Mouse (Mus musculus): ENCODE results near the gene Bag5. TPM values are rescaled to one million over a fixed set of nuclear protein-coding genes. Genes with fewer than 3 reads are reported as not detected.
"Not testable (repeated sequence)": the region's sequence is repeated elsewhere in the genome, so short reads cannot be mapped to it uniquely, and the experiment has no call there.

The Bag5 gene
- polyA plus RNA-seq, 1 experiment, result 32.8 TPM

DNA sequence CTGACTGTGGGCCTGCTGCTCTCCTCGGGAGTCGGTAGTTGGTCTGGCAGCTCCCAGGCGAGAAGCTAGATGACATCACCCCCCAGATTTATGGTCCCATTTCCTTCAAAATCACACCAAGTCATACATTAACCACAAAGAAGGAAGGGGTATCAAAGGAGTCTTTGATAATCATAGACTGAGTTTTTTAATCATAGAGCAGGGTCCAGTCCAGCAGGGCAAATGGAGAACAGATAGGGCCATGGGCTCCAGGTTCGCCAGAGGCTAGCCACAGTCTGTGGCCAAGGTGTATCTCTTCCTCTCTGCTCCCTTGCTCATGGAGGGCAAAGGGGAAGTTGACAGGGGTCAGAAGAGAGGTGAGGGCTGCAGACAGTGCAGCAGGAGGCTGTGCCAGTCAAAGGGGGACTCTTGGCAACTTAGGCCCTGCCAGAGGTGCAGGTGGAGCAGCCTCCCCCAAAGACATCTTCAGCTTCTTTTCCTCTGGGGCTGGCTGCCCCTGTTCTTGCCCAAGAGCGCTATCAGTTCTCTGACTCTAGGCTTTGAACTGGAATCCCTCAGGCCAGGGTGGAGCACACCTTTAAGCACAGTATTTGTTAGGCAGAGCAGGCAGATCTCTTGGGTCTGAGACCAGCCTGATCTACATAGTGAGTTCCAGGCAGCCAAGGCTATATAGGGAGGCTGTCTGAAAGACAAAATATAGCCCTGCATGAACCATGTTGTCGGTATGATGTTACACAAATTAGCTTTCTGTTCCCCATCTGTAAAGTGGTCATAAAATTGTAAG is 37.1 kb downstream of the Bag5 start:
- no peak for DNase-seq (ENCODE audit: low spot score)

- no peak for DNase-seq (ENCODE audit: low spot score)
Observed at GRCm38 (mm10) chr12:111674850-111675486, 38.1 kb downstream of the Bag5 start.

DNA sequence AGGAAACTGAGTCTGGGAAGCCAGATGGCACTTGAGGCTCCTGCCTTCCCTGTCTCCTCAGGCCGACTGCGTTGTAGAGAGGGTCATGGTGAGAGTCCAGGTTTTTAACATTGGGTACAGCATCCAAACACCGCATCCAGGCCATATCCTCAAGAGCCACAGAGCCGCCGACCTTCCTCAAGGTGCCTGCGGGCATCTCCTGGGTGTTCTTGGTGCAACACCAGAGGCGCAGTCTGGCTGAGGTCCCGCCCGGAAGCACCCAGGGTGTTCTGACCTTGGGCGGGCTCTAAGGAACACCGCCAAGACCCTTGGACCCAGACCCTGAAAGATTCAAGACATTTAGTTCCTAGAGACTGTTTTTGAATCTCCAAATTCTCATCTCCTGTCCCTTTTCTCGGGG is 40.5 kb downstream of the Bag5 start:
- DNase-seq (ENCODE audit: low spot score), result no peak

DNA sequence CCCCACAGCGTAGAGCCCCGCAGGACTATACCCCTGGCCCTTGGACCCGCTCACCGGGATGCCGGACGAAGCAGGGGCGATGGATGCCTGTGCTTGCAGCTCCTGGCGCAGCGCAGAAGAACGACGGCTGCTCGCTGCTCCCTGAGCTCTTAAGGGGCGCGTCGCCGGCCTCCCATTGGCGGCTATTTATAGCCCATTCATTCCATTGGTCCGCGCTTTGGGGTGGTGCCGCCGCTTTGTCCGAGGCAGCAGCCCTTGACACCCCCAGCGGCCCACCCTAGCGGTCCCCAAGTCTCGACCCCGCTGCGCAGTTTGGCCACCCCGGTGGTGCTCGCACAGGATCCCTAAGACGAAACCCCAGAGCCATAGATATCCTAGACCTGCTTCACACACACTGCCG is 40.9 kb downstream of the Bag5 start, which contains the start of gene Ckb:
Gene Ckb (minus strand): TSS at position 163 of the 400 bp plus-strand sequence.
- peak; percentile 63 for DNase-seq (ENCODE audit: low spot score)

GRCm38 (mm10) chr12:111671431-111671902 is 41.6 kb downstream of the Bag5 start:
- no peak for DNase-seq (ENCODE audit: low spot score)

DNA sequence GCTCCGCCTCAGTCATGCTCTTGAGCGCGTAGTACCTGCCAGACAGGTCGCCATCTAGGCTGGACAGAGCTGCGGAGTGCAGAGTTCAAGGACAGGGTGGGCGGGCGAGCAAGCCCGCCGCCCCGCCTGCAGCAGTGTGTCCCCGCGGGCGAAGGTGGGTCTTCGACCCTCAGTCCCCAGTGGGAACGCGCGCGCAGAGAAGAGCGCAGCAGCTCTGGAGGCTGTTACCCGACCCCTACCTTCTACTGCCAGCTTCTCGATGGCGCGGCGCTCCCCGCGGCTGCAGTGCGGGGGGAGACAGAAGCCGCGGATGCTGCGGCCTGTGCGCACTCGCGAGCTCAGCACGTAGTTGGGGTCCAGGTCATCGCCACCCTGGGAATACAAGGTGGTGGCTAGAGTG is 42.1 kb downstream of the Bag5 start:
- no peak for DNase-seq (ENCODE audit: low spot score)

DNA sequence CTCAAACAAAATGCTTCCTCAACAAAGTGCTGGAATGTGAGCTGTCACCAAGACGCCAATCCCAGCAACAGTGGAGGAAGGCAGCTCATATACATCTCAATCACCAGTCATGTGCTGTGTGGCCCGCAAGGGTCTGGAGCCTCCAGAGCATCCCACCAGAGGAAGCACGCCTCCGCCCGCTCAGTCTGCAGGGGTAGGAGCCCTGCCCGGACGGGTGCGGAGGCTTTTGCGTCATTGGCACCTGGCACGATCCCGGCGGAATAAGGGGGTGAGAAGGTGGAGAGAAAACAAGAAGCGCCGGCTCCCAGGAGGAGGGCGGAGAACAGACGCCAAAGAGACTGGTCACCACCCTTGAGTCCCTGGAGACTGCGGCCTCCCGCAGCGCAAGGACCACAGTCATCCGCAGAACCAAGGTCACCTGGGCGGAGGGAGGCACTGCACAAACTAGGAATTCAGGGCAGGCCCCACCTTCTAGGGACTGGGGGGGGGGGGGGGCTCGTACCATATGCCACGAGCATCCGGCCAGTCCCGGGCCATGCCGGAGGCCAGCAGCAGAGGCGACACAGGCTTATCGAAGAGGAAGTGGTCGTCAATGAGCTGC is 42.6 kb downstream of the Bag5 start:
- peak; percentile 47 for DNase-seq (ENCODE audit: low spot score)

DNA sequence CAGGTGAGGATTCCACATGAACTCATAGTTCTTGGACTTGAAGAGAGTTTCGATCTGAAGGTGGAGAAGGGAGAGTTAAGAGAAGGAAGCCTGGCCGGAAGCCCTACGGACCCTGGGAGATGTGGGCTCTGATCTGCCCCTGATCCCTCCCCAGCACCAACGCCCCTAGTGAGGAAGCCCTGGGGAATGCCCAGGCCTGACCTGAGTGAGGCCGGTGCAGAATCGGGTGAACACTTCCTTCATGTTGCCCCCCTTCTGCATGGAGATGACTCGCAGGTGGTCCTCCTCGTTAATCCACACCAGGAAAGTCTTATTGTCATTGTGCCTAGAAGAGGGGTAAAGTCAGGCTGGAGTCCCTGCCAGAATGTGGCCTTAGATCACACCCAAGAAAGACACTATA is 43.1 kb downstream of the Bag5 start:
- DNase-seq (ENCODE audit: low spot score), result no peak

DNA sequence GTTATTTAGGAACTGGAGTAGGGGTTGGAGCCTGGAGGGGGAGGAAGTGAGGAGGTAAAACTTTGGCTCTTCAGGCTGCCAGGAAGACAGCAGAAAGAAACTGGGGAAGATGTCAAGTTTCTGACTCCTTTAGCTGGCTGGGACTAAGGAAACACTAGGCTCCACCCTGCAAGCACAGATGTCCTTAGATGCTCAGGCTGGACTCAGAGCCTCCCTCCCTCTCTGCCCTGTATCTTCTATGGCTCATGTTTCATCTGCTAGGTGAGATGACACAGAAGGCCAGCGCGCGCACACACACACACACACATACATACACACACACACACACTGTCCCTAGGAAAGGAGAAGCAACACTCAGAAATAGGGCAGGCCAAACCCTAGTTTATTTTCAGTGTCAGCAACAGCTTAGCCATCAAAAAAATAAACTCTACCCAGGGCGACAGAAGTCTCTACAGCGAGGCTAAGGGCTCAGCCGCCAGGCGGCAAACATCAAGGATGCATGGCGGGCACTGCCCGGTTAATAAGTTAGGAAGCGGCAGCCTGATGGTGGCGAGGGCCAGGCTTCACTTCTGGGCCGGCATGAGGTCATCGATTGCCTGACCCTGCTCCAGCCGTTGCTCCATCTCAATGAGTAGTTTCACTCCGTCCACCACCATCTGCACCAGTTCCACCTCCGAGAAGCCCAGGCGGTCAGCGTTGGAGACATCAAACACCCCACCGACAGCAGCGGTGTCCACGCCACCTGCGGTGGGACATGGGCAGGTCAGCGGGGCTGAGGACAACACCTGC is 43.9 kb downstream of the Bag5 start:
- no peak for DNase-seq (ENCODE audit: low spot score)

- peak; percentile 90 for DNase-seq (ENCODE audit: low spot score)
Observed at GRCm38 (mm10) chr12:111668457-111668912, 44.6 kb downstream of the Bag5 start.

DNA sequence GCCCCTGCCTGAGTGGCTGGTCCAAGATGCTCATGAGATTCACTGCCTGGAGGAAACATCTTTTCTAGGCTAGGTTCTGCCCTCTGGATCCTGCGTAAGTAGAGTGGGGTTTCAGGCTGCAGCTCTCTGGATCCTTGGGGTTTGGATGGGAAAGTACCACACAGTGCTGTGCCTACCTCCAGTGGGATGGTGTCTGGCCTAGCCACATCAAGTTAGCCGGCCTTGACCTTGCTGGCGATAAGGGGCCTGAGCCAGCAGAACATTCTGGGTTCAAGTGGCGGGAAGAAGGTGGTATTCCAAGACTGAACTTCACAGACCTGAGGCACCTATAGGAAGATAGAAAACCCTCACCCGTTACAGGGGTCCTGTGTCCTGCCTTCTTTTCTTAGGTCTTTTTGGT is 45.6 kb downstream of the Bag5 start:
- no peak for DNase-seq (ENCODE audit: low spot score)

GRCm38 (mm10) chr12:111666380-111666779 is 46.7 kb downstream of the Bag5 start:
- DNase-seq (ENCODE audit: low spot score), result no peak

GRCm38 (mm10) chr12:111665041-111665880 is 47.8 kb downstream of the Bag5 start:
- no peak for DNase-seq (ENCODE audit: low spot score)

- no peak for DNase-seq (ENCODE audit: low spot score)
Observed at GRCm38 (mm10) chr12:111664144-111664634, 48.9 kb downstream of the Bag5 start.

DNA sequence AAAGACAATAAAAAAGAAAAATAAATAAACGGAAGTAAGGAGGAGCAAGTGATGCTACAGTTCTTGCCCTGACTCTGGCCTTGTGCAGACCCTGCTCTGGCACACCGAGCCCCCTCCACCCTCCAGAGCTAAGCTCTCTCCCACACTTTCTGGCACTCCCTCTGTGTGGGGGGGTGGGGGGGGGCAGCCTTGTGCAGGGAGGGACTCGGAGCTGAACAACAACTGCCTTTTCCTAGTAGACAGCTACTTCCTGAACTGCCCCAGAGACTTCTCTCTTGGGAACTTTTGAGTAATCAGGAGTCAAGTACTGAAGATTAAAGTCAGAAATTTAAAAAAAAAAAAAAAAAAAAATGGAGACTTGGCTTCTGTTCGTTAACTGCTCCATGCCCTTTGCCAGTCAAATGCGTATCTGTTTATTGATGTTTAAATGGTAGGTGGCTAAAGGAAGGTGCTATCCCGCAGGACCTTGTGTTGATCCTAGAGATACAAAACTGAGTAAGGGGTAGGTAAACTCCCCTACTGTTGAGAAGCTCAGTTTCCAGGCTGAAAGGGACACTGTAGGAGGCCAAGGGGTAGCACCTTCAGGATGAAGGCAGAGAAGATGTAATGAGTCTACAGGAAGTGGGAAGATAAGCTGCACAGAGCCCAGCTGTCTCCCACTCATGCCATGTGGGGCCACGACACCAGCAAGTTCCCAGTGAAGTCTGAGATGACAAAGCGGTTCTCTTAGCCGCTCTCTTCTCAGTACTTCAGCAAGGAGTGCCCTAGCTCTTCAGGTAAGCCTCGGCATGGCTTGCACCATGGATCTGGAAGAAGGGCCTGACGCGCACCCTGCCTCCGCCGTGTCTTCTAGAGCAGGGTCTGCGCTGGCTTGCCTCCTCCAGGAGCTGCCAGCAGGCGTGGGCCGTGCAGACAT is 49.6 kb downstream of the Bag5 start:
- DNase-seq (ENCODE audit: low spot score), result no peak

GRCm38 (mm10) chr12:111661554-111661953 is 51.5 kb downstream of the Bag5 start:
- not testable (repeated sequence) for DNase-seq (ENCODE audit: low spot score)

DNA sequence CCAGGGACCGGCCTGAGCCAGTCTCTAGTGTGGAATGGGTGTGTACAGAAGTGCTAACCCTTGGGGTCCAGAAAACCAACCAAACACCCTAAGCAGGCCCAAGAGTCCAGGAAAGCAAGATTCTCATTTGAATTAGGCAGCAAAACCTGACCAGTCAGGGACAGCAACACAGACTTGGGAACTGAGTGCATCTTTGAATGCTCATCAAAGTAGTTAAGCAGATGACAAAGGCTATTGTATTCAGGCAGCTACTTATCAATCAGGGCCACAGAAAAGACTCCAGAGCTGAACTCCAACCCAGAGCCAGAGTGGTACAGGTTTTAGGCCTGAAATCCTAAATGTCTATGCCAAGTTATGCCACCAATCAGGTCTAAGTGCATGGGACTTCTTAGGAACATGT is 52.4 kb downstream of the Bag5 start:
- DNase-seq (ENCODE audit: low spot score), result no peak
